Mouse (Mus musculus) hindbrain, embryonic 16.5 days (tissue): Measurements from ENCODE around the gene Stard10. TPM values are rescaled to one million over a fixed set of nuclear protein-coding genes. Genes with fewer than 3 reads are reported as not detected.

Experiments
- ATAC-seq: fragments of 200-750 bp; cut with Nextera tagmentation; 2 replicates; pipeline ENCODE4 v1.8.0; 2017; ENCODE audit warnings: moderate TSS enrichment, moderate library complexity
- H3K27ac ChIP-seq: fragments of 300-500 bp; sonication (generic); 2 replicates; pipeline ENCODE4 v1.5.1; 2014; ENCODE audit warnings: low read depth, mild to moderate bottlenecking, control low read depth, low read length, moderate library complexity
- H3K27me3 ChIP-seq: fragments of 300-500 bp; sonication (generic); replicated peaks from 2 replicates; pipeline ENCODE4 v1.6.1; 2014; ENCODE audit warnings: low read length; ENCODE audit not compliant: control insufficient read depth, insufficient read depth
- H3K36me3 ChIP-seq: fragments of 300-500 bp; sonication (generic); 2 replicates; pipeline ENCODE4 v1.6.1; 2014; ENCODE audit warnings: mild to moderate bottlenecking, low read length, moderate library complexity, mixed read lengths; ENCODE audit not compliant: control insufficient read depth, insufficient read depth
- H3K4me1 ChIP-seq: fragments of 300-500 bp; sonication (generic); 2 replicates; pipeline ENCODE4 v1.6.1; 2014; ENCODE audit warnings: low read depth, low read length; ENCODE audit not compliant: control insufficient read depth, insufficient read depth
- H3K4me2 ChIP-seq: fragments of 300-500 bp; sonication (generic); 2 replicates; pipeline ENCODE4 v1.6.1; 2014; ENCODE audit warnings: mild to moderate bottlenecking, low read length, control low read depth, moderate library complexity
- H3K4me3 ChIP-seq: fragments of 300-500 bp; sonication (generic); 2 replicates; pipeline ENCODE4 v1.5.1; 2014; ENCODE audit warnings: mild to moderate bottlenecking, low read length, control low read depth, moderate library complexity
- H3K9ac ChIP-seq: fragments of 300-500 bp; sonication (generic); 2 replicates; pipeline ENCODE4 v1.6.1; 2014; ENCODE audit warnings: low read depth, mild to moderate bottlenecking, control low read depth, low read length, moderate library complexity
- H3K9me3 ChIP-seq: fragments of 300-500 bp; sonication (generic); 2 replicates; pipeline ENCODE4 v1.6.1; 2014; ENCODE audit warnings: mild to moderate bottlenecking, low read length, moderate library complexity; ENCODE audit not compliant: control insufficient read depth
- WGBS: fragments of 180-500 bp; shearing (Covaris S2); extraction: QIAGEN DNeasy Blood & Tissue Kit; methylation state at CpG from one replicate; pipeline ENCODE4 v1.1.7; 2014; 5-methylcytosine and 5-hydroxymethylcytosine counted together
- polyA plus RNA-seq: library from polyadenylated mRNA; unstranded; fragments of >200 nt; fragmentation: Nextera tagmentation; extraction: Ambion mirVana; gene quantifications from 2 replicates; pipeline ENCODE4 v1.2.1, GENCODE M21; 2015

Stard10 gene
- polyA plus RNA-seq, 1 experiment from 2014 or later, result 11.9 TPM

DNA sequence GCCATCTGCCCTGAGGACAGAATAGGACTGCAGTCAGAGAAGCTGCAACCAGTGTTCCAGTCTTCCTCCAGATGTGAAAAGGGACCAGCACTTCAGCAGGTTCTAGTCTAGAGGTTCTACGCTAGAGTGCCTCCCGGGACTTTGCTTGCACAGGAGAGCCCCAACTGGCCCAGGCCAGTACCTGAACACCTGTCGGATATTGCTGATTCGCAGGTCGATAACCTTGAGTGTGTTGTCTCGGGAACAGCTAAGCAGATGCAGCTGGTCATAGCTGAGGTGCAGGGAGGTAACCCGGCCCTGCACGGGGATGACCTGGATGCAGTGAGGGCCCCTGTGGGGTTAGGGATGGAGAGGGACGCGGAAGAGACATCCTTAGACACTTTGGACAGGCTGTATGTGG lies 26.5 kb upstream of the Stard10 start:
- no peak overlapping the region; the same call in 1 of the 2 replicates for H3K27ac ChIP-seq
- H3K9me3 ChIP-seq, result no peaks in the 10 kb centered on the region
- no peaks in the 10 kb centered on the region for H3K27me3 ChIP-seq
- H3K36me3 ChIP-seq, result peaks cover 13% of the 10 kb centered on the region
- H3K4me3 ChIP-seq, result no peak overlapping the region
- no peaks in the 10 kb centered on the region for H3K4me1 ChIP-seq
- WGBS, result 93% methylated on average over 10 of the region's 10 CpGs
- no peak overlapping the region for H3K4me2 ChIP-seq
- no peak overlapping the region for H3K9ac ChIP-seq
- no peak for ATAC-seq

DNA sequence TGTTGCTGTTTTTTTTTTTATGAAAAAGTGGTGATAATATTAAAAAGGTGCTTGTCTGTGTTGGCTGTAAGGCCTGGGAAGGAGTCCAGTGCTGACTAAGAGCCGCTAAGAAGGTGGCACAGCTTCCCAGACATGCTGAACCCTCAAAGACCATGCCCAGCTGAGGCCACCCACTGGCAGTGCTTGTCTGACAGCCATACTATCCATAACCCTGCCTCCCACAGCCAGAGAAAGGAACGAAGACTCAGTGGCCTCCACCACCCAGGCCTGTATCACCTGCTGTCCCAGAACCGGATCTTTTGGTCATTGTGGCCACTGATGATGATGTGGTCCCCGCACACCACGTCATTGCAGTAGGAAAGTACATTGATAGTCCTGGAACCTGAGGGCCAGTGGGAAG lies 25.7 kb upstream of the Stard10 start:
- no peak overlapping the region for H3K4me2 ChIP-seq
- H3K27ac ChIP-seq, result no peak overlapping the region
- no peak overlapping the region for H3K9ac ChIP-seq
- no peak for ATAC-seq
- peaks cover 2% of the 10 kb centered on the region; the same call in 1 of the 2 replicates for H3K4me1 ChIP-seq
- peaks cover 10% of the 10 kb centered on the region for H3K36me3 ChIP-seq
- H3K4me3 ChIP-seq, result no peak overlapping the region
- no peaks in the 10 kb centered on the region for H3K27me3 ChIP-seq
- H3K9me3 ChIP-seq, result no peaks in the 10 kb centered on the region
- 82% methylated on average over 5 of the region's 5 CpGs for WGBS

DNA sequence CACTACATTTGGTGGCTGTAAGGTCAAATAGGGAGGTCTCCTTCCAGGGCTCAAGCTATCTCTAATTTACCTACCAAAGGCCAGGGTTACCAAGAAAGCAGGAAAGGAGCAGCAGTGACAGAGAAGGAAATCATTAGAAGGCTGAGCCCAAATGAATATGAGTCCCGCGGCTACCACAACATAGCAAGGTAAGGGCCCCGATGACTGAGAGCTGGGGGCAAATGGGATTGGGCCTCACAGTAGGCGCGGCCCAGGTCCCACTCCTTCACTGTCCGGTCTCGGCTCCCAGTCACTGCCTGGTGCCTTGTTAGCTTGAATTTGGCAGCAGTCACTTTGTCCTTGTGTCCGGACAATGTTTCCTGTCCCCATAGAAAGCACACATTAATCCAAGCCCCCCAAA lies 25.2 kb upstream of the Stard10 start:
- no peak overlapping the region for H3K27ac ChIP-seq
- H3K4me2 ChIP-seq, result no peak overlapping the region
- no peak overlapping the region for H3K9ac ChIP-seq
- H3K4me3 ChIP-seq, result no peak overlapping the region
- peaks cover 10% of the 10 kb centered on the region for H3K36me3 ChIP-seq
- ATAC-seq, result no peak
- H3K9me3 ChIP-seq, result no peaks in the 10 kb centered on the region
- WGBS, result 93% methylated on average over 8 of the region's 8 CpGs
- peaks cover 4% of the 10 kb centered on the region; the same call in 1 of the 2 replicates for H3K4me1 ChIP-seq
- no peaks in the 10 kb centered on the region for H3K27me3 ChIP-seq

DNA sequence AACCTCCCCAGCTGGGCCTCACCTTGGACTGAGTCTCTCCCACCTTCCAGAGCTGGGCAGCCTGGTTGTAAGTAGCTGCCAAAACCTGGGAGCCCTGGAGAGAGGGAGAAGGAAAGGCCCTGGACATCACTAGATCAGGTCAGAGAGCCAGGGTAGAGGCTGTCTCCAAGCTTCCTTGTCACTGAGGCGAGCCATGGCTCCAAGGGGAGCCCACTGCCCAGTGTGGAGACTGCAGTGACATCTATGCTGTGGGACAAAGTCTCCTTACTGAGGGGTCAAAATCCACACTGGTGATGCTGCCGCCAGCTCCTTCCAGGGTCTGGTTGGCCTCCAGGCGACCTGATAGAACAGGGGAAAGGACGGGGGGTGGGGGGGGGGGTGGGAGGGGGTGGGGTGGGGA lies 24.8 kb upstream of the Stard10 start:
- no peak overlapping the region for H3K4me2 ChIP-seq
- H3K9me3 ChIP-seq, result no peaks in the 10 kb centered on the region
- H3K27ac ChIP-seq, result no peak overlapping the region
- H3K4me3 ChIP-seq, result no peak overlapping the region
- WGBS, result 79% methylated on average over 4 of the region's 4 CpGs
- H3K27me3 ChIP-seq, result no peaks in the 10 kb centered on the region
- H3K4me1 ChIP-seq, result peaks cover 8% of the 10 kb centered on the region; the same call in 1 of the 2 replicates
- no peak for ATAC-seq
- no peak overlapping the region for H3K9ac ChIP-seq
- peaks cover 10% of the 10 kb centered on the region; the same call in 1 of the 2 replicates for H3K36me3 ChIP-seq

DNA sequence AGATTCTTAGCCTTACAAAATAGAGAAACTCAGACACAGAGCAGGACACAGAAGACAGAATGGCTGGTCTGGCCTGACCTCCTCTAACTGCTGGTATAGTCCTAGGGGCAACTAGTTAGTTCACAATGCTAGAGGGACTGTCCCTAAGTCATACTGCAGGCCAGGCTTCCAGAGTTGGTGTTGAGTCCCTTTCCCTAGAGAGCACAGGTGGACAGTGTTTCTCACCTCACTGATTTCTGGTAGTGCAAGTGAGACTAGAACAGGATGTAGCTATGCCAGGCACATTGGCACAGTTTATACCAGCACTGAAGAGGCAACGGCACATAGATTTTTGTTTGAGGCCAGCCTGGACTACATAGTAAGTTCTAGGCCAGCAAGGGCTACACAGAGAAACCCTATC lies 24.2 kb upstream of the Stard10 start:
- Histone ChIP-seq H3K27ac (no peak overlapping the region), H3K9ac (no peak overlapping the region), H3K9me3 (no peaks in the 10 kb centered on the region), H3K4me1 (peaks cover 9% of the 10 kb centered on the region; the same call in 1 of the 2 replicates), H3K27me3 (no peaks in the 10 kb centered on the region), H3K4me2 (no peak overlapping the region), H3K36me3 (peaks cover 10% of the 10 kb centered on the region; the same call in 1 of the 2 replicates), H3K4me3 (no peak overlapping the region)
- no peak for ATAC-seq
- 95% methylated on average over 1 of the region's 1 CpGs for WGBS

DNA sequence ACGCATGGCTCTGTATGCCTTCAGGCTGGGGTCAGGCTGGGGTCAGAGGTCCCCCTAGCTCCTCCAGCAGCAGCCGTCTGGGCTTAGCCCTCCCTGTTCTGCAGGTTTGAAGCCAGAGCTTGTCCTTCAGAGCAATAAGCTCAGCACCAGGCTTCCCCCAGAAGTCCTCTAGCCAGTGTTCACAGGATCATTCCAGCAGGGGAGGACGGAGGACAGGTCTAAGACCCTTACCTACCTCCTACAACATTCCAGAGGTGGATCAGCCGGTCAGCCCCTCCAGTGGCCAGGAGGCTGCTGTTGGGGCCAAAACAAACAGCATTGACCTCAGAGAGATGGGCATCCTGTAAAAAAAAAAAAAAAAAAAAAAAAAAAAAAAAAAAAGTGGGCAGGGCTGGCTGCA lies 23.7 kb upstream of the Stard10 start:
- ATAC-seq, result no peak
- Histone ChIP-seq H3K36me3 (peaks cover 10% of the 10 kb centered on the region; the same call in 1 of the 2 replicates), H3K4me2 (no peak overlapping the region), H3K4me1 (peaks cover 9% of the 10 kb centered on the region; the same call in 1 of the 2 replicates), H3K9me3 (no peaks in the 10 kb centered on the region), H3K27me3 (no peaks in the 10 kb centered on the region), H3K27ac (no peak overlapping the region), H3K9ac (no peak overlapping the region), H3K4me3 (no peak overlapping the region)
- WGBS, result 58% methylated on average over 4 of the region's 4 CpGs

DNA sequence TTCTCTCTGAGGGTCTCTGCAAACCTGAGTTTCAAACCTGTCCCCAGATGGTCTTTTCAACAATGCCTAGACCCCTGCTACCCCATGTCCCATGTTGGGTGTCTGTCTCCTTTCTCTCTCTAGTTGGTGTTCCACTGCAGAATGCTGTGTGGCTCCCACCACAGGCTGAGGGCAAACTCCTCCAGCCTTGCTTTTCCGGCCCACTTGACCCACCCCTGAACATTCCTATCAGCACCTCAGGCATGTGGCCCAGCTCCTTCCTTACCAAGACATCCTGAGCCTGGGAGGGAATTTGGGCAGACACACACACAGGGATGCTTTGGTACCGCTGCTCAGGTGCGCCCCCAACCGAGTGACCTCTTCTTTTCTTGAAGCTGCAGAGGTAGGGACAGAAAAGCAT lies 23.3 kb upstream of the Stard10 start:
- ATAC-seq, result no peak
- peaks cover 9% of the 10 kb centered on the region; the same call in 1 of the 2 replicates for H3K4me1 ChIP-seq
- no peak overlapping the region for H3K4me3 ChIP-seq
- 57% methylated on average over 4 of the region's 4 CpGs for WGBS
- H3K9ac ChIP-seq, result no peak overlapping the region
- no peaks in the 10 kb centered on the region for H3K27me3 ChIP-seq
- no peak overlapping the region for H3K27ac ChIP-seq
- H3K4me2 ChIP-seq, result no peak overlapping the region
- H3K36me3 ChIP-seq, result peaks cover 10% of the 10 kb centered on the region; the same call in 1 of the 2 replicates
- no peaks in the 10 kb centered on the region for H3K9me3 ChIP-seq

DNA sequence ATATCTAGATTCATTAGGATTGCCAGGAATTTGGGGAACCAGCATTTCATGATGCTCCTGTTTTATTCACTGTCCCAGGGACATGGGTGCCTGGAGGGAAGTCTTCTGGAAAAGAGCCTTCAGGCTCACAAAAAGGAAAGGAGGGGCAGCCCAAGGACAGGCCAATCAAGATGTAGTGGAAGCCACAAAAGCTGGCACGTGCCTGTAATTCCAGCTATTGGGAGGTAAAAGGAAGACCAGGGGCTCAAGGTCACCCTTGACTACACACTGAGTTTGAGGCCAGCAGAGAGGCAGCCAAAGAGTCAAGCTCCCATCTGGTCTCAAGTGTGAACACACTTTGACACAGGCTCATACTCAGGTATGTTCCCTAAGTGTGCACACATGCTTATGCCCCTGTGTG lies 21.4 kb upstream of the Stard10 start:
- 79% methylated on average over 1 of the region's 1 CpGs for WGBS
- no peak for ATAC-seq
- H3K4me3 ChIP-seq, result no peak overlapping the region

DNA sequence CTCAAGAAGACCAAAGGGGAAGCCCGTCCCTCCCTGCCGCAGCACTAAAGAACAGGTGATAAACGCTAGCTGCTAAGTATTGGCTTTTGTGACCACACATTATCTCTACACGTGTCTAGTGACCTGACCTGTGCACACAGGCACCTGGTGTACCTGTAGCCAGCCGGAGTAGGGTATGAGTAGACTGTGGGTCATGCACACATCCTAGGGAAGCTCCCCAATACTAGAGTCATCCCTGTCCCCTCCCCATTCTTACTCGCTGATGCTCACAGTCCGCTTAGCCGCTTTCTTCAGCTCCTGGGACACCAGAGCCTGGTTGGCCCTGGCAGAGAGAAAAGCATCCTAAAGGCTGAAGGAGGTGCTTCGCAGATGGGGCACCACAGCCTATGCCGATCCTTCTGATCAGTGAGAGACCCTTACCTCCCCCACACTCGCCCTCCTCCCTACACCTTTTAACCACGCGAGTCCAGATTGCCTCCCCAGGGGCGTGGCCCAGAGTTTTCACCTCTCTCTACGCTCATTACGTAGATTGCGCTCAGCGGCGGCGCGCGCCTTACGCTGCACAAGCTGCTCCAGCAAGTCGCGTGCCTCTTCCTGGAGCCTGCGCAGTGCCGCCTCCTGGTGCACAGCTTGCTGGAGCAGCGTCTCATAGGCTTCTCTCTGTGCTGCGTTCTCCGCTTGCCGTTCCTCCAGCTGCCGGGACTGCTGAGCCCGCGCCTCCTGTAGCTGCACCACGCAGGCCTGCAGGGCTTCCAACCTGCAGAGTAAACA lies 20.4 kb upstream of the Stard10 start:
- WGBS, result 11% methylated on average over 35 of the region's 35 CpGs
- H3K9me3 ChIP-seq, result no peaks in the 10 kb centered on the region
- H3K4me3 ChIP-seq, result peak overlapping the region; percentile 50
- 0 out of 2 replicates have a peak, but pooled peaks cover 2% of the 10 kb centered on the region for H3K27me3 ChIP-seq
- H3K9ac ChIP-seq, result peak overlapping the region; percentile 79
- peak overlapping the region; percentile 78 for H3K27ac ChIP-seq
- peak overlapping the region; percentile 92 for H3K4me2 ChIP-seq
- ATAC-seq, result peak; percentile 92
- peaks cover 15% of the 10 kb centered on the region for H3K4me1 ChIP-seq
- H3K36me3 ChIP-seq, result no peaks in the 10 kb centered on the region

More for the DNA sequence above, 21.4 kb upstream of the Stard10 start:
- H3K4me1 ChIP-seq, result peaks cover 9% of the 10 kb centered on the region; the same call in 1 of the 2 replicates
- H3K27ac ChIP-seq, result no peak overlapping the region
- no peak overlapping the region for H3K4me2 ChIP-seq
- H3K9ac ChIP-seq, result no peak overlapping the region
- H3K9me3 ChIP-seq, result no peaks in the 10 kb centered on the region
- H3K27me3 ChIP-seq, result 0 out of 2 replicates have a peak, but pooled peaks cover 2% of the 10 kb centered on the region
- no peaks in the 10 kb centered on the region for H3K36me3 ChIP-seq
